Mouse (Mus musculus): ENCODE measurements around the gene Mcm9. TPM values are rescaled to one million over a fixed set of nuclear protein-coding genes. Genes with fewer than 3 reads are reported as not detected.

Gene Mcm9
- polyA plus RNA-seq, 1 experiment from 2014 or later = 5.6 TPM

DNA sequence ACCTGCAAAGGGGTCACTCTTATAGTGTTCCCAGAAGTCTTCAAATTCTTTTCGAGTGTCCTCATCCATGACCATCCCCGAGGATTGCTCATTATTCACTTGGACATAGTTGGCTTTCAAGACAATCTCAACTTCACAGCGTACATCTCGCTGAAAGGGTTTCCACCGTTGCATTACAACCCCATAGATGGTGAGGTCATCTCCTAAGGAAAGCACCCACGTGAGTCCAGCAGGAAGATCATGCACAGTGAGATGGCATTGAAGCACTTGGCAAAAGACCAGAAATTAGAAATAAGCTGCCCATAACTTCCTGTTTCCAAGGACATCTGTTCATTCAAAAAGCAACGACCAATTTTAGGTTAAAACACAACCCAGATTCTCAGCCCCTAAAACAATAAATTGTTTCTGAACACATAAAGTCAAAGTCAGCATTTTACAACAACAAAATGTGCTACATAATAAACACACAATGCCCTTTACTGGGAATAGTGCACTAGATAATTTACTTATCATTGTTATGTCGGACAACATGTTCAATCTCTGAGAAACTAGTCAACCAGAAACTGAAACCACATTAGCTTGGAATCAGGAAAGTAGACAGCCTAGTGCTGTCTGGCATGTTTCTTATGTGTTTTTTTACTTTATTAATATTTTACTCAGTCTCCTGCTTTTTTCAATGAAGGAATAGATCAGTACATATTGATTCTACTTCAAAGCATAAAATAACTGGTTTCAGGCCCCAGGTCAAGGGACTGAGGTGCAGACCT lies 14.2 kb downstream of the Mcm9 start:
- Histone ChIP-seq H3K4me3 (ENCODE audit: low read length) (no peak overlapping the region), H3K9me3 (ENCODE audit: control insufficient read depth, low read length) (no peaks in the 10 kb centered on the region), H3K4me1 (ENCODE audit: control insufficient read depth, insufficient read depth, low read length) (no peaks in the 10 kb centered on the region), H3K27me3 (replicated peaks; ENCODE audit: control insufficient read depth, insufficient read depth, low read length) (no peaks in the 10 kb centered on the region), H3K36me3 (ENCODE audit: control insufficient read depth, insufficient read depth, low read length) (peaks cover 8% of the 10 kb centered on the region; the same call in 1 of the 2 replicates), H3K4me2 (ENCODE audit: low read depth, low read length) (no peak overlapping the region), H3K9ac (ENCODE audit: low read depth, low read length) (no peak overlapping the region), H3K27ac (ENCODE audit: low read length) (no peak overlapping the region)
- no peak for ATAC-seq
- 74% methylated on average over 8 of the region's 8 CpGs for WGBS

DNA sequence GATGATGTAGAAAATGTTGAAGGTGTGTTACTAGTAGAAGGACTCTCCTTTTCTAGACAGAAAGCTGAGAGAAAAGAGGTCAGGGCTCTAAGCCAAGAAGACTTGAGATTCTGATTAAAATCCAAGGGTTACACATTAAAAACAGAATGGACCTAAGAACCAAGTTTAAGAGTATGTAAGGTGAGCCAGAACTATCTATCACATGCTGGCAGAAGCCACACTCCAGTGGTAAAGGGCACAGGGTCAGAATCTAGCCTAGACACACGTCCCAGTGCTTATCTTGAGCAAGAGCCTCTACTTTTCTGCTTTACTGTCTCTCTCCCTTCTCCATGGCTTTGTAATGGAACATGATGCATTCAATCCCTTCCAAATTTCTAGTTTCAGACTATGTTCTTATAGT lies 16.3 kb downstream of the Mcm9 start:
- no peak for ATAC-seq
- 83% methylated on average over 1 of the region's 1 CpGs for WGBS
- H3K36me3 ChIP-seq (ENCODE audit: control insufficient read depth, insufficient read depth, low read length) = peaks cover 11% of the 10 kb centered on the region

DNA sequence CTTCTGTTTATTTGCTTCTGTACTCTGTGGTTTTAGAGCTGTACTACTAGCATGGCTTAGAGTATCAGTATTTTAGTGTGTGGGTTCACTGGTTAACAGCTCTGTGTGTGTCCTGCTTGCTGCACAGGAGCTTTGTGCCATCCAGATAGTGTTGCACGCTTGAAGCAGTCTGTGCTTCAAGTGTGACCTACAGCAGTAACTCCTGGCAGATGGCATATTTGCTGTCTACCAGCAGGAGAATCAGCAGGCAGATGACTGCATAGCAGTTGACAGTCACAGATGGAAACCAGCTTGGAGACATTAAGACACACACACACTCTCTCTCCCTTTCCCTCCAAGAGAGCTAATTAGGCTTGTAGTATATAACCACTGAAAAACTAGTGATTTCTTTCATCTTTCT lies 18.1 kb downstream of the Mcm9 start:
- H3K4me2 ChIP-seq (ENCODE audit: low read depth, low read length) = no peak overlapping the region
- ATAC-seq = no peak
- no peak overlapping the region for H3K4me3 ChIP-seq (ENCODE audit: low read length)
- no peaks in the 10 kb centered on the region for H3K4me1 ChIP-seq (ENCODE audit: control insufficient read depth, insufficient read depth, low read length)
- H3K27me3 ChIP-seq (replicated peaks; ENCODE audit: control insufficient read depth, insufficient read depth, low read length) = no peaks in the 10 kb centered on the region
- H3K9ac ChIP-seq (ENCODE audit: low read depth, low read length) = no peak overlapping the region
- no peak overlapping the region for H3K27ac ChIP-seq (ENCODE audit: low read length)
- WGBS = 84% methylated on average over 1 of the region's 1 CpGs
- H3K36me3 ChIP-seq (ENCODE audit: control insufficient read depth, insufficient read depth, low read length) = peaks cover 8% of the 10 kb centered on the region; the same call in 1 of the 2 replicates
- H3K9me3 ChIP-seq (ENCODE audit: control insufficient read depth, low read length) = no peaks in the 10 kb centered on the region

More for the DNA sequence above, 16.3 kb downstream of the Mcm9 start:
- Histone ChIP-seq H3K27me3 (replicated peaks; ENCODE audit: control insufficient read depth, insufficient read depth, low read length) (no peaks in the 10 kb centered on the region), H3K4me2 (ENCODE audit: low read depth, low read length) (no peak overlapping the region), H3K9ac (ENCODE audit: low read depth, low read length) (no peak overlapping the region), H3K4me1 (ENCODE audit: control insufficient read depth, insufficient read depth, low read length) (no peaks in the 10 kb centered on the region), H3K27ac (ENCODE audit: low read length) (no peak overlapping the region), H3K9me3 (ENCODE audit: control insufficient read depth, low read length) (no peaks in the 10 kb centered on the region), H3K4me3 (ENCODE audit: low read length) (no peak overlapping the region)

DNA sequence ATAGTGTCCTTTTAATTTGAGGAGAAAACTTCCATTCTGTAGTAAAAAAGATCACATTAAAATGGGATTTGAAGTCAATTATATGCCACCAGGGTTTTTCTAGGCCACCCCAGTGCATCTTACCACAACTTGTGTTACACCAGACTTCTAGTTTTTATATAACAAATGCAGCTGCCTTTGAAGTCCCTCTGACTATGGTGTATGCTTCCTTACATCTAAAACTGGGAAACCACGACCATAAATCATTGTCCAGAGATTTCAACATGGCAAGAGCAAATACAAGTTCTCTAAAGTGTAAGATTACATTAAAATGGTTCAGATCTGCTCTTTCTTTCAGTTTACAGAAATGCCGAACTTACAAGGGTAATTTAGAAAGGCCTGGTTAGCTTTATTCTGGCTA lies 22.0 kb downstream of the Mcm9 start:
- 44% methylated on average over 2 of the region's 2 CpGs for WGBS
- H3K36me3 ChIP-seq (ENCODE audit: control insufficient read depth, insufficient read depth, low read length) = peaks cover 5% of the 10 kb centered on the region; the same call in 1 of the 2 replicates

DNA sequence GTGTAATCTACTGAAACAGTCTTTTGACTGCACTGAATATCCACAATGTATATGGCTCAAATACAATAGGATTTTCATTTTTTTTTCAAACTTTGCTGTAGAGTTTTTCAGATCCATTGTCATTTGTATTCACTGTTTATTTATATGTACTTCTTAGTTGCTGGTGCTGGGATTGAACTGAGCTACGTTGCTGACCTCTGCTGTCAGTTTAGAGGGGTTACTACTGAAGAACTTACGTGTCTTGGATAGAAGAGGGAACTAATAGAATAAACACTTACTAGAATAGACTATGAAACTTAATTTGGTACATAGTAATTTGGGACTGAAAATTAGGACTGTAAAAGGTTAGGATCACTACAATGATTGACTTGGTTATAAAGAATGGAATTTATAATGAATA lies 24.9 kb downstream of the Mcm9 start:
- Histone ChIP-seq H3K36me3 (ENCODE audit: control insufficient read depth, insufficient read depth, low read length) (peaks cover 3% of the 10 kb centered on the region; the same call in 1 of the 2 replicates), H3K27ac (ENCODE audit: low read length) (no peak overlapping the region), H3K9ac (ENCODE audit: low read depth, low read length) (no peak overlapping the region), H3K4me3 (ENCODE audit: low read length) (no peak overlapping the region), H3K4me2 (ENCODE audit: low read depth, low read length) (no peak overlapping the region), H3K9me3 (ENCODE audit: control insufficient read depth, low read length) (no peaks in the 10 kb centered on the region), H3K4me1 (ENCODE audit: control insufficient read depth, insufficient read depth, low read length) (no peaks in the 10 kb centered on the region), H3K27me3 (replicated peaks; ENCODE audit: control insufficient read depth, insufficient read depth, low read length) (no peaks in the 10 kb centered on the region)
- ATAC-seq = no peak
- 59% methylated on average over 2 of the region's 2 CpGs for WGBS

More for the DNA sequence above, 22.0 kb downstream of the Mcm9 start:
- no peaks in the 10 kb centered on the region for H3K27me3 ChIP-seq (replicated peaks; ENCODE audit: control insufficient read depth, insufficient read depth, low read length)
- no peak overlapping the region for H3K4me2 ChIP-seq (ENCODE audit: low read depth, low read length)
- no peaks in the 10 kb centered on the region for H3K9me3 ChIP-seq (ENCODE audit: control insufficient read depth, low read length)
- no peak overlapping the region for H3K9ac ChIP-seq (ENCODE audit: low read depth, low read length)
- no peak overlapping the region for H3K4me3 ChIP-seq (ENCODE audit: low read length)
- no peak for ATAC-seq
- H3K27ac ChIP-seq (ENCODE audit: low read length) = no peak overlapping the region
- H3K4me1 ChIP-seq (ENCODE audit: control insufficient read depth, insufficient read depth, low read length) = no peaks in the 10 kb centered on the region

- Histone ChIP-seq H3K4me3 (ENCODE audit: low read length) (no peak overlapping the region), H3K36me3 (ENCODE audit: control insufficient read depth, insufficient read depth, low read length) (no peaks in the 10 kb centered on the region), H3K27ac (ENCODE audit: low read length) (peak overlapping the region; percentile 5; the same call in 1 of the 2 replicates), H3K4me2 (ENCODE audit: low read depth, low read length) (0 out of 2 replicates have a peak overlapping the region, but pooled peaks have one; percentile 5), H3K4me1 (ENCODE audit: control insufficient read depth, insufficient read depth, low read length) (peaks cover 10% of the 10 kb centered on the region; the same call in 1 of the 2 replicates), H3K9ac (ENCODE audit: low read depth, low read length) (no peak overlapping the region), H3K9me3 (ENCODE audit: control insufficient read depth, low read length) (no peaks in the 10 kb centered on the region), H3K27me3 (replicated peaks; ENCODE audit: control insufficient read depth, insufficient read depth, low read length) (no peaks in the 10 kb centered on the region)
- ATAC-seq = no peak
- WGBS = 53% methylated on average over 5 of the region's 5 CpGs
Measured at GRCm38 (mm10) chr10:53598821-53599220, 31.4 kb downstream of the Mcm9 start.

- ATAC-seq = peak; percentile 47
- Histone ChIP-seq H3K9me3 (ENCODE audit: control insufficient read depth, low read length) (no peaks in the 10 kb centered on the region), H3K4me1 (ENCODE audit: control insufficient read depth, insufficient read depth, low read length) (peaks cover 10% of the 10 kb centered on the region; the same call in 1 of the 2 replicates), H3K9ac (ENCODE audit: low read depth, low read length) (peak overlapping the region; percentile 93), H3K36me3 (ENCODE audit: control insufficient read depth, insufficient read depth, low read length) (no peaks in the 10 kb centered on the region), H3K27me3 (replicated peaks; ENCODE audit: control insufficient read depth, insufficient read depth, low read length) (no peaks in the 10 kb centered on the region), H3K4me3 (ENCODE audit: low read length) (peak overlapping the region; percentile 85), H3K4me2 (ENCODE audit: low read depth, low read length) (peak overlapping the region; percentile 54), H3K27ac (ENCODE audit: low read length) (peak overlapping the region; percentile 98)
- WGBS = under 1% methylated on average over 95 of the region's 99 CpGs
Measured at GRCm38 (mm10) chr10:53597121-53597881, 32.9 kb downstream of the Mcm9 start.

GRCm38 (mm10) chr10:53596677-53597120 lies 33.5 kb downstream of the Mcm9 start, which contains the start of gene Asf1a:
Gene Asf1a, plus strand, starts transcription at chr10:53596757.
- H3K36me3 ChIP-seq (ENCODE audit: control insufficient read depth, insufficient read depth, low read length) = no peaks in the 10 kb centered on the region
- H3K4me3 ChIP-seq (ENCODE audit: low read length) = peak within 1 kb of the TSS; percentile 85
- peak within 1 kb of the TSS; percentile 86 for H3K4me2 ChIP-seq (ENCODE audit: low read depth, low read length)
- ATAC-seq = peak; percentile 99
- peak within 1 kb of the TSS; percentile 93 for H3K9ac ChIP-seq (ENCODE audit: low read depth, low read length)
- peak within 1 kb of the TSS; percentile 98 for H3K27ac ChIP-seq (ENCODE audit: low read length)
- under 1% methylated on average over 46 of the region's 52 CpGs for WGBS
- H3K9me3 ChIP-seq (ENCODE audit: control insufficient read depth, low read length) = no peaks in the 10 kb centered on the region
- H3K27me3 ChIP-seq (replicated peaks; ENCODE audit: control insufficient read depth, insufficient read depth, low read length) = no peaks in the 10 kb centered on the region
- H3K4me1 ChIP-seq (ENCODE audit: control insufficient read depth, insufficient read depth, low read length) = peaks cover 10% of the 10 kb centered on the region; the same call in 1 of the 2 replicates

Data from intestine, embryonic 16.5 days (tissue).